Mouse (Mus musculus): Measurements from ENCODE around the gene Plekhm1.
A peak's percentile ranks its signal among the peaks of the same experiment; 100 is the strongest.
"Not testable (repeated sequence)": the region's sequence is repeated elsewhere in the genome, so short reads cannot be mapped to it uniquely, and the experiment has no call there.

Plekhm1 gene

GRCm38 (mm10) chr11:103411981-103412949 is at the start of gene Plekhm1:
TSS of gene Plekhm1 (minus strand) at chr11:103412687.
- peak; percentile 97 for DNase-seq

- not testable (repeated sequence) for DNase-seq
Observed at GRCm38 (mm10) chr11:103451105-103451504, 38.6 kb upstream of the Plekhm1 start.

- DNase-seq, result not testable (repeated sequence)
Observed at GRCm38 (mm10) chr11:103449721-103450120, 37.2 kb upstream of the Plekhm1 start.

- DNase-seq, result no peak
Observed at GRCm38 (mm10) chr11:103443678-103444077, 31.2 kb upstream of the Plekhm1 start.

GRCm38 (mm10) chr11:103436282-103436681 is 23.8 kb upstream of the Plekhm1 start:
- no peak for DNase-seq

GRCm38 (mm10) chr11:103425031-103425430 is 12.5 kb upstream of the Plekhm1 start:
- DNase-seq, result no peak

GRCm38 (mm10) chr11:103419667-103420066 is 7.2 kb upstream of the Plekhm1 start:
- DNase-seq, result no peak

GRCm38 (mm10) chr11:103419226-103419625 is 6.7 kb upstream of the Plekhm1 start:
- no peak for DNase-seq

GRCm38 (mm10) chr11:103413516-103413915 is 1.0 kb upstream of the Plekhm1 start:
- DNase-seq, result no peak

- DNase-seq, result no peak
Observed at GRCm38 (mm10) chr11:103412950-103413423, 500 bp upstream of the Plekhm1 start.

GRCm38 (mm10) chr11:103411301-103411700 is 1.2 kb downstream of the Plekhm1 start:
- DNase-seq, result no peak

- DNase-seq, result no peak
Observed at GRCm38 (mm10) chr11:103408880-103409279, 3.6 kb downstream of the Plekhm1 start.

- DNase-seq, result not testable (repeated sequence)
Observed at GRCm38 (mm10) chr11:103407136-103407535, 5.4 kb downstream of the Plekhm1 start.

GRCm38 (mm10) chr11:103406551-103406950 is 5.9 kb downstream of the Plekhm1 start:
- no peak for DNase-seq

GRCm38 (mm10) chr11:103405814-103406213 is 6.7 kb downstream of the Plekhm1 start:
- no peak for DNase-seq

GRCm38 (mm10) chr11:103404618-103405017 is 7.9 kb downstream of the Plekhm1 start:
- DNase-seq, result no peak

- no peak for DNase-seq
Observed at GRCm38 (mm10) chr11:103403776-103404175, 8.7 kb downstream of the Plekhm1 start.

GRCm38 (mm10) chr11:103402738-103403137 is 9.7 kb downstream of the Plekhm1 start:
- peak; percentile 55 for DNase-seq

GRCm38 (mm10) chr11:103402198-103402597 is 10.3 kb downstream of the Plekhm1 start:
- DNase-seq, result peak; percentile 39

- DNase-seq, result no peak
Observed at GRCm38 (mm10) chr11:103399986-103400385, 12.5 kb downstream of the Plekhm1 start.

- no peak for DNase-seq
Observed at GRCm38 (mm10) chr11:103399050-103399449, 13.4 kb downstream of the Plekhm1 start.

- no peak for DNase-seq
Observed at GRCm38 (mm10) chr11:103396682-103397081, 15.8 kb downstream of the Plekhm1 start.

- DNase-seq, result no peak
Observed at GRCm38 (mm10) chr11:103396236-103396635, 16.3 kb downstream of the Plekhm1 start.

- DNase-seq, result no peak
Observed at GRCm38 (mm10) chr11:103394604-103395003, 17.9 kb downstream of the Plekhm1 start.
